Mouse (Mus musculus): Measurements from ENCODE around the gene Epha3.

The Epha3 gene

DNA sequence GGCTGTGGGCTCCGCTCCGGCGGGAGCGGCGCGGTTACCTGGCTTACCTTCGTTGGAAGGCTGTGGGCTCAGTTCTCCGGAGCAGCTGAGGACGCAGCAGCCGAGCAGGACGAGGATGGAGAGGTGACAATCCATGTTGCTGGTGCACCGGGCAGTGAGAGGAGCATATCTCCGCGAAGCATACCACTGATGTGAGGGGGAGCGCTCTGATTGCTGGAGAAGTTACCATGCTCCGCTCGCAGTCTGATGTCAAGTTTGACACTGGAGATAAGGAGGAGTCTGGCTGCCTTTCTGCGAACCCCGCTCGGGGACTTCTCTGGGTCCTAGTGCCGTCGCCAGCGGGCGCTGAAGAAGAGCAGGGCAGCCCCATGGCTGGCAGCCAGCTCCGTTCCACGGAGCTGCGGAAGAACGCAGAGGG is at the start of gene Epha3:
TSS of gene Epha3 (minus strand) at position 263 of the 418 bp plus-strand sequence.
- in situ Hi-C loops (cut with MseI, MboI) = loop anchor here (25.0 kb wide), 1 partner anchor 873 kb away; no protein-coding TSS in a partner anchor

DNA sequence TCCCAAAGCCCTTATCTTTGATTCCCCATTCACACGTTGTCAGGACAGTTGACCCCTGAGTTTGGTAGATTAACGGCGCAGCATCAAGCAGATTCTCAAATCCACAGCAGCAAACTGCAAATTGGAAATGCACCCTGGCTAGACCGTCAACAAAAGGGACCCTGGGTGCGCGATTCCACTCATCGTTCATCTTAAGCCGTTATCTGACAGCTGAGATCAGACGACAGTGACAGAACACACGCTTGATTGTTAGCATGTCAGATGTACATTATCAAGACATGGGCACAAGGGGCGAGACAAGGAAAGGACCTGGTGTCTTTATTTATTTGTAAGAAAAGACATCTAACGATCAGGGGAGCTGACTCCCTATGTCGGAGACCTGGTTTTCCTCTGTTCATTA is 39.5 kb upstream of the Epha3 start:
- in situ Hi-C loops (cut with MseI, MboI) = no loop called here

DNA sequence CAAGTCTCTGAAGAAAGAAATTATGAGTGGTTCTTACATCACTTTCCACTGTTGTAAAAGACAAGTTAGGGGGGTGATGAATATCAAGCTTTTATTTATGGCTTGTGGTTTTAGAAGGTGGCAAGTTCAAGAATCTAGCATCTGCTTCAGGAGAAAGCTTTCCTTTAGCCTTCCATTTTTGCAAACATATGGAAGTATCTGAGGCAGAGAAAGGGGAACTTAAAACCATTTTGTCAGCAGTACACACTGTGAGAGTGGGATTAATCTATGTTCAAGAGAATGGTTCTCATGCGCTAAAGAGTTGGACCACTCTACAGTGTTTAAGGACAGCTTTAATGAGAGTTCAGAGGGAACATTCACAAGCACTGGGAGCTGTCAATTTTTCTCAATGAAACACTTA is 17.2 kb upstream of the Epha3 start:
- in situ Hi-C loops (cut with MseI, MboI) = no loop called here

DNA sequence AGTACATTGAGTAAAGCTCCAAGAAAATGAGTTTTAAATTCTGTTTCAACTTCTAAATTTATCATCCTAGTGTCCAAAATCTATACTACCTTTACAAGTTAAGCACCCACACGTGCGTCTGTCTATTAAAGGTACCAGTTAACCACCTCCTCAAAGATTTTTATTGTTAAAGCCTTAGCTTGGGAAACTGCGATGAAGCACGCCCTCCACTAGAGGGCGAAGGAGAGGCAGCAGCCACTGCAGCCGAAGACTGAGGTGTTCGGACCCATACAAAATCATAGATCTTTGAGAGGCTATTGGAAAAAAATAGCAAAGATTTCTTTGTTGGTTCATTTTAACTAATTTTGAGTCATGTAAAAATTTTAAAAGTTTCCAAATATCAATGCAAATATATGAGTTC is 8.3 kb upstream of the Epha3 start:
- in situ Hi-C loops (cut with MseI, MboI) = loop anchor here (25.0 kb wide), 1 partner anchor 865 kb away; no protein-coding TSS in a partner anchor

DNA sequence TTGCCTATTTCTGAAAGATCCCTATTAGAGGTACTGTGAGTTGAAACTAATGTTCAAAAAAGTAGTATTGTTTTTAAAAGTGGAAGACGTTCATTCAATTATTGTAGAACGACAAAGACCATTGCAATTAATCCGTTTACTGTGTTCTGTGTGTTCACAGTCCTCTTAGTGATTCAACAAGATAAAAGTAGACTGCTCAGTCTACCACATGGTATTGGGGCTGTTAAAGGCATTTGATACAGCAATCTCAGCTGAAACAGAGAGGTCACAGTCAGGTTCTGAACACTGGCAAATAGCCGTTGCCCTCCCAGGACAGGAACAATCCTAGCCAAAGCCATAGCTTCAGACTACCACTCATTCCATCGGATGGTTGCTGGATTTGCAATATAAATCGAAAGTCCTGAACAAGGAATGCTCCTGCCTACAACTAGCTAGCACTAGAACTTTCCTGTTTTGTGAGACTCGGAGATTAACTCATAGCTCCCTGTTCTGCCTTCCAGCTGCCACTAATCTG is 545 bp upstream of the Epha3 start:
- in situ Hi-C loops (cut with MseI, MboI) = loop anchor here (25.0 kb wide), 1 partner anchor 873 kb away; no protein-coding TSS in a partner anchor

DNA sequence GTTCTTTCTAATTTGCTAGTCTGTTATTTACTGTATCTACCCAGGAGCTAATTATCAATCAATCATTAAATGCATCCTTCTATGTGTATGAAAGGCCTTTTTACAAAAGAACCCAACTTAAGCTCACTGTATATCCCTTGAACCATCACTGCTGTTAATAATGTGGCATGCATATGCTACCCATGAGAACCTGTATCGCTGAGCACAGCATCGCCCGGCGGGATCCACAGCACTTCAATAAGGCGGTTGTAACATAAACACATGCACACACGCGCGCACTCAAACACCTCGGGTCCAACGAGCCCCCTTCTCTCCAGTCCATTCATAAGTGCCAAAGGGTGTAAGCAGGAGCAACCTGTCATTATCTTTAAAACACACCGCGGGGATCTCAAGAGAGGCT is 794 bp downstream of the Epha3 start:
- in situ Hi-C loops (cut with MseI, MboI) = loop anchor here (25.0 kb wide), 1 partner anchor 874 kb away; no protein-coding TSS in a partner anchor

DNA sequence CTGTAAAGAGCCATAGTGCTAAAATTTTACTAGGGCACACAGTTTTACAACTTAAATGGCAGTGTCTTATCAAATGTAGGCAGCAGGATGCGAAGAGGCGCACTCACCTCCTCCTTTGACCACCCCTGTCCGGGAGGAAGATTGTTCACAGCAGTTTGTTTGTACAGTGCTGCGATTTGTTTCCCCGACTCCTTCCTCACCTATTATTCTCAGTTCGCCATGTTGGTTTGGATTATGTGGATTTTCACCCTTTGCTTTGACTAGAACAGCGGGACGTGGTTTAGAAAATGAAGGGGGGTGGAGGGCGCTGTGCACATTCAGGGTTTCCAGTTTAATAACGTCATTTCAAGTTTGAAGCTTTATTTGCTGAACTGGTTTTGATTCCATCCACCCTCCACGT is 6.4 kb downstream of the Epha3 start:
- in situ Hi-C loops (cut with MseI, MboI) = loop anchor here (25.0 kb wide), 1 partner anchor 880 kb away; no protein-coding TSS in a partner anchor

DNA sequence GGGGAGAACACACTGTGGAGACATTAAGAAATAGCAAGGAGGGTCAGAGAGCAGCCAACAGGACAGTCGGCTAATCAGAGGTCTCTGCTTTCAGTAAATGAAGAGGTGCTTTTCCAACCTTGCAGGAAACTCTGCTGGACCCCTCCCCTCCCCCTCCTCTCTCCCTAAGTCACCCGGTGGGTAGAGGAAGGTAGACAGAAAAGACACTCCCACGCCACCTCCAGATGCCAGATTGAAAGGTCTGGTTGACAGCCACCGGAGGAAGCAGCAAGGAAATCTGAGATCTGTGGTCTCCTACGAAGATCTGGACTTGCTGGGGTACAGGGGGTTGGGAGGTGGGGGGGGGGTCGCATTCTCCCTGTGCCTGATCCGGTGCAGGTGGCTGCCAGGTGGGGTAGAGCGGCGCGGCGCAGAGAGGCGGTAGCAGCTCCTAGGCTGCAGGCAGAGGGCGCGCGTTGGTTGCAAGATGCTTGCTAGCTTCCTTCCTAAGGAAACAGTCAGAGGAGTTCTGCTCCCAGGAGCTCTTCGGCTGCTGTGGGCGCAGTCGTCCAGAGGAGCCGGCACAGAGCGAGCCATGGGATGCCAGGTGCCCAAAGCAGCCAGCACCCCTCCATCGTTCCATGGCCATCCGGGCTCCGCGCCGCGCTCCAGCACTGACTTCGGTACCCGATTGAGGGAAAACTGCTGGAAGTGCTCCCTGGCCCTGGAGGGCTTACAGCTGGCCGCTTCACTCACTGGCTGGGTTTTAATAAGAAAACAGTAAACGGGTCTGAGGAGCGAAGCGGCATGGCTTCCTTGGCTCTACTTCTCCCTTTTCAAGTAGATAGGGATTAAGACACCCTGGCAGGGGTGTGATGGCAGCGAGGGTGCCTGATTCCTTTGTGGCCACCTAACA is 7.1 kb downstream of the Epha3 start:
- in situ Hi-C loops (cut with MseI, MboI) = loop anchor here (25.0 kb wide), 1 partner anchor 880 kb away; no protein-coding TSS in a partner anchor

DNA sequence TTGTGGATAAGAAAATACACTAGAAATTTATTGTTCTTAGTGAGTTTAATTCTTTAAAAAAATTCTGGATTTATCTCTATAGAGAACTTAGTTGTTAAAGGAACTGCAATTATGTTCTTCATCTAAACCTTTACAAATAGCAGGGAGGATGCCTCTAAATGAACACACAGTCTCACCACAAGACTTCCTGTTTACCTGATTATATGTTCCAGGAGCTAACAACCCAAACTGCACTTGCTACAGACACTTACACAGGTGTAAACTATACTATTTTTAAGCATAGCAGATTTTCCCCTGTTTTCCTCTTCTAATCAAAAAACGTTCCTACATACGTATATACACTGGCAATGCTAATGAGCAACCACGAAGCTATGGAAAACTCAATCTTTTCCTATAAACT is 13.7 kb downstream of the Epha3 start:
- in situ Hi-C loops (cut with MseI, MboI) = loop anchor here (25.0 kb wide), 1 partner anchor 887 kb away; no protein-coding TSS in a partner anchor

DNA sequence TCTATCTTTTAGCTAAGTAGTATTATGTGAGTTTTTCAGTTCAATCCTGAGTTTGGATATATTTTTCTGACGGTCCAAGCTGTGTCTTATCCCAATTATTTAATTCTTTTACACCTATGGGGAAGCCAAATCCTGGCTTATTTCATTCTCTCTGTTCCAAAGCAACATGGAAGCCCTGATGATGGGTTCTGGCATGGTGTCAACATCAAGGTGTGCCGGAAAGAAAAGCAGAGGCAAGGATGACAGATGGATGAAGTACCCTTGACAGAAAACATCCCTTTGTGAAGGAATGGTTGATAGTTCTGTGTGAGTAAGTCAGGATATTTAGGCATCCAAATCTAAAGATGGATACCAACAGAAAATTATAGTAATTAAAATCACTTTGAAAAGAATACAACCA is 21.1 kb downstream of the Epha3 start:
- in situ Hi-C loops (cut with MseI, MboI) = no loop called here

DNA sequence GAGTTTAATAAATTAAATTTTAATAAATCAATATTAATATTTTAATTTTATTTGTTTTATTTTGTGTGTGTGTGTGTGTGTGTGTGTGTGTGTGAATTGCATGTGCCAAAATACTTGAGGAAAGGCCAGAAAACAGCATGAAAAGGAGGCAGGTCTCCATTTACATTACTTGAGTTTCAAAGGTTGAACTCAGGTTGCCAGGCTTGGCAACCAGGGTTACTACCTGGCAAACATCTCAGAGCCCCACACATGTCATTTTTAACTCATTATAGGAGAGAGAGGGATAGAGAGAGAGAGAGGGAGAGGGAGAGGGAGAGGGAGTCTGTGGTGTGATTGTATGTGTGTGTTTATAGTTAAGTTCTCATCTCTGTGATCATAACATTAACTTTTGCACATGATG is 26.5 kb downstream of the Epha3 start:
- in situ Hi-C loops (cut with MseI, MboI) = no loop called here

DNA sequence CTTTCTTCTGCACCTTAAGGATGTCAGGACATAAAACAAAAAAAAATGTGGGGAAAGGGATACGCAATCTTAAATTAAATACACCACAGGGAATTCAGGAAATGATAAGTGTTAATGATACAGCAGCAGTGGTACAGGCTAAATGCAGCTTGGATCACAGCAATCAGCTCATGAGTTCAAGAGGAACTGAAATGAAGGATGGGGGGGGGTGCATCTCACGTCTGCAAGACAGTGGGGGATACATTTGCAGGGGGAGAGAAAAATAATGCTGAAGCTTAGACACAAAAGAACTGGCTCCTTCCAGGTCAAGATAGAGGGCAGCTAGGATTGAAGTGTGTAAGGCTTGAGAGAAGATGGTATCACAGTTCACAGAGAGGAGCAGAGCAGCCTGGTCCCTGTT is 42.8 kb downstream of the Epha3 start:
- in situ Hi-C loops (cut with MseI, MboI) = no loop called here

DNA sequence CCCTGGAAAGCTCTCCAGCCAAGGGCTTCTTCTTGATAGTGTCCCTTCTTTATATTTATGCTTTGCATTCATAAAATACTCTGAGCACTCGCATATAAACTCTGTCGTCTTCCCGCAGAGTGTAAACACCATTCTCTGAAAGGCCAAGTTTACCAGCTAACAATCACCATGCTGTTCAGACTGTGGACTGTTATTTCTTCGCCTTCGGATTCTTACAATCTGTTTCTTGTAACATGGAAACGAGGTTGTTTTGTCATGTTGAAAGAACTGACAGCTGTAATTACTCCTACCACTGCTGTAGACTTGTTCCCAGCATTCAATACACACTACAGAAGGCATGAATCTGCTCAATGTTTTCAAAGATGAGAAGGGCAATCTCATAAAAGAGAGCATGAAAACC is 46.4 kb downstream of the Epha3 start:
- in situ Hi-C loops (cut with MseI, MboI) = no loop called here

DNA sequence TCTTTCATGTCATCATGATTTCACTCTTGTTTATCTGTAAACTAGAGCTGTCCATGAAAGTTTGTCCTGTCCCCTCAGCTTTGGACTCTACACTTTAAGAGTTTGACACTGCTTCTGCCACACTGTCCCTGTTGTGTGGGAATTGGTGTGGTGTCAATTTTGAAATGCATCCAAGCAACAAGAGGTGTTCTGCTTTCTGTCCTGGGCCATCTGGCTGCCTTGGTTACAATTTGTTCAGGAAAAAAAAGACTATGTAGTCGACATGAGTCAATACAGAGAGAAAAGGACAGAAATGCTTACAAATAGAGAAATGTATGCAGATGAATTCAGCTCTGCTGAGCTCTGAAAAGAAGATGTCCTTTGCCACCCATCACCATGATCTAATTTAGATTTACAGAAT is 47.3 kb downstream of the Epha3 start:
- in situ Hi-C loops (cut with MseI, MboI) = no loop called here

DNA sequence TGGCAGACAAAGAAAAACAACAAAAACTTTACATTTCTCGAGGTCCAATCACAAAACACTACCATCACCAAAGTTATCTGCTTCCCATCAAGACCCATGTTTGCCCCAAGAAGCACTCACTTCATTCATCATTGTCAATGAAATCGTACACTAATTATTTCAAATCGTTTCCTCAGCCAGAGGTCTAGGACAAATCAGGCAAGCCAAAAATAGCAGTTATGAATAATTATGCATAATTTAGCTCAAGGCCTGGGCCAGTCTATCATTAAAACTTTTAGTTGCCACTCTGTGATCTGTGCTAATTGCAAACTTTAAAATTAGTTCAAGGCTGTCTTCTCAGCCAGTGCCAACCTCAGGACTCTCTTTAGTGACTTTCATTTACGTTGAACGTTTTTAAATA is 54.1 kb downstream of the Epha3 start:
- in situ Hi-C loops (cut with MseI, MboI) = no loop called here

DNA sequence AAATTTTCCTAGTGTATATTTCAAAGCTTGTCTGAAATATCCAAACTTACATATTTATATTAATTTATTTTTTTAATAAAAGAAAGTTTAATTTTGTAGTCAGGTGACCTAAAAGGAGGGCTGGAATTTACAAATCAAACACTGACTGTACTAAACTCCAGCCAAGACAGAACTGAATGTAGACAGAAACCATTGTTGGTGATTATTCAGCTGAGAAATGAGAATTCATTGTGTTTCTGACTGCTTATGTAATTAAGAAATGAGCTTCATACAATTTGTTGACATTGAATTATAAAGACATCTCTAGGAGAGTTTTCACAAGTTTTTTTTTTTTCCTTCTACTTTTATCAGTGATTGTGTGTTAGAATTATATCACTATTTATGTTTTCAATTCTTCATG is 55.0 kb downstream of the Epha3 start:
- in situ Hi-C loops (cut with MseI, MboI) = no loop called here

DNA sequence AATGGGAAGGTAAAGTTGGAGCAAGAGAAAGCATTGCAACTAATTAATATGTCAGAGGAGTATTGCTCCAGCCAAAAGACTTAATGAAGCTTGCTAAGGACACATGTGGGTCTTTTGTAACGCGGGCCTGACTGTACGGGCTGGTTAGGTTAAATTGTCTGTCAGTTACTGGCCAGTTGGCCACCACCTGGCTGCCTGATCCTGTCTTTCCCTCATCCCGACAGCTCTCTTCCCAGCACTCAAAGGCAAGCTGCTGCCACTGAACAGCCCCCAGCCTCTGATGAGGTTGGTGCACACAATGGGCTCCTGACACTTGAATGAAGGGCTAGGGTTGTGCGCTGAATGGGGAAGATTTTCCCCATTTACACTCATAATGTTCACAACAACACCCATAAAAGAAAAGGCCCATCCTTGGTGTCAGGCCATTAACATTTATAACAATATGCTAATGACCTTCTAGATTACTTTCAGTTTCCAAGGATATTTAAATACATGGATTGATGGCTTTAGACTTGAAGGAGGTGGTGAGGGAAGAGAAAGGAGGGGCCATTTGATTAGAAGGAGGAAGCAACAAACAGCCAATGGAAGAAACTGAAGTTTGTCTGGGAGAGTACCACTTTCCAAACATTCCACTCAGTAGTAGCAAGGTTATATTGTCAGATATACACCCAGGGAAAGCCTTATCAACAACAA is 57.4 kb downstream of the Epha3 start:
- in situ Hi-C loops (cut with MseI, MboI) = no loop called here

DNA sequence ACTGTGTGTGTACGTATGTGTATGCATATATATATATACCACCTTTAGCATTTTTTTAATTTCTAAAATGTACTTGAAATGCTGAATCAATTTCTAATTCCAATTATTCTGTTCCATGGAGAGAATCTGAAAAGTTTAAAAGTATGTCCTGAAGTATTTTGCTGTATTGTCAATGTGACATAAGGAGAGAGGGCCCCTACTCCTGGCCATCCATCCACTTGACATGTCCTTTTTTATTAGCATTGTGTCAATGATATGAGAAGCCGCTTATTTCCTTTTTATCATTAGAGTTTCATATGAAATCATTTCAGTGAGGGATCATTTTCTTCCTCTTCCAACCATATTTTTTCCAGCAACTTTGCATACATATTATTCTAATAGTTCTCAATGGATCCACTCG is 58.0 kb downstream of the Epha3 start:
- in situ Hi-C loops (cut with MseI, MboI) = no loop called here

DNA sequence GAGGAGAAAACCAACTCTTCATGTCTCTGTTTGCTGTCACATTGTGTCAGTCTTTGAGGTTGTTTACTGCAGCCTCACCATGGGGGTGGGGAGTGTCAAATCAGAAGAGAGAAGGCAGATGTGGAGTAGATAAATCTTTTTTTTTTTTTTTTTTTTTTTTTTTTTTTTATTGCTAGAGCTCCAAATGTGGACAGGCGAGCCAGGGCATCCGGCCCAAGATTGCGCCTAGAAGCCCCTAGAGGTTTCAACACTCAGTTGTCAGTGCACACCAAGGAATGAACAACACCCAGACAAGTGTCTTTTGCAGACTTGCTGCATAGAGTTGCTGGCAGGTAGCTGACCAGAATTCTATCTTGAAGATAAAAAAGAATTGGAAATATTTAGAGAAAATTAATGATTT is 62.5 kb downstream of the Epha3 start:
- in situ Hi-C loops (cut with MseI, MboI) = no loop called here

DNA sequence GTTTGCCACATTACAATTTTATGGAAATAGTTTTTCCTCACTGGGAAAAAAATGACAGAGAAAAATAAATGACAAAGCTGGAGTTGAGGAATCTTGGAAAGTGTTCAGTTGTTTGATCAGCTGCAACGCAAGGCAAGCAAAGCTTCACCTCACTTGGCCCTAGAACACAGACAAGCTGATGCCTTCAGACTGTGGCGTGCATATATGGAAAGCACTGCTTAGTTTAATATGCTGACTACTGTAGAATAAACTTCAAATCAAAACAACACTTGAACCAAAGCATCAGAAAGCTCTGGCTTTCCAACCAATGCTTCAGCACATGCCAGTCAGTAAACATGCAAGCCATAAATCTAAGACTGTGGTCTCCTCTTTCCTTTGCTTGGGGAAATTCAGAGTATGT is 65.6 kb downstream of the Epha3 start:
- in situ Hi-C loops (cut with MseI, MboI) = no loop called here

DNA sequence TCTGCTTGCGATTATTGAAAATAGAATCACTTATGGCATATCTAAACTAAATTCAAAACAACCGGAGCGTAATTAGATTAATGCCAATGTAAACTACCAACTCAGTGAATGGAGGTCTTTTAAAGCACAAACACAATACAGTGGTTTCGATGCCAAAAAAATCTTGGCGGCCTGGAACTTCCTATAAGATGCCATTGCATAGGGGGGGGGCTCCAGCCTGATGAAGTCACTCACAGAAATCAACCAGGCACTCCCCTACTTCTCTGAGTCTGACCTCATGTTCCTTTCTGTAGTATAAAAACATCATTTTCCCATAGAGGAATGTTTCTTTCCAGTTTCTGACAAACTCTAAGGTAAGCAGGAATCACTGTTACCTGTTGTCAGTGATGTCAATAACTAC is 69.7 kb downstream of the Epha3 start:
- in situ Hi-C loops (cut with MseI, MboI) = no loop called here

DNA sequence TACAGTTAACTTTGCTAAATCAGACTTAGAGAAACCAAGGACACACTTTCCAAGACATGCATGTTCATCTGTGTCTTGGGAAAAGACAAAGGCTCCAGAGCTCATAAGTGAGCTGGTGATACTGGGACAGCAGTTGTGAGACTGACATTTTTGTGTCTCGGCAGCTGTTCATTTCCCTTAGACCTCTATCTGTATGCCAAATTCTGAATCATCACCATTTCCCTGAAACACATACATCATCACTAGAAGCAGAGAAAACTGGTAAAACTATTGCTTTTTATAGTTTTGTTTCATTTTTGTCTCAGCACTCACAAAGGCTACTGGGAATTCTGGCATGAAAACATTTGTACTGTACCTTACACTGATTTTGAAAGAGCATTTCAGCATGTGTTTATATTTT is 70.2 kb downstream of the Epha3 start:
- in situ Hi-C loops (cut with MseI, MboI) = no loop called here

Measured in mouse trophoblast stem cell (cell line).